Comparison of ENCODE assay signal across 9 mouse cellular contexts in genomic region chr14:7900481-7901049, GRCm38 (mm10). TPM values are rescaled to one million over a fixed set of nuclear protein-coding genes. Genes with fewer than 3 reads are reported as not detected.
DNase-seq lines count a peak whose midpoint lies in the region; ATAC-seq lines count a peak whose summit lies in the region.
"Had no signal": no experiment of that assay in that cellular context is flagged by ENCODE, and none has a peak within 500 bp of the region (broad histone marks: within the 10 kb centered on the region; RNA-seq: fewer than 3 reads in every experiment).

No protein-coding gene starts in this region.

- 78% methylated on average over 11 of the region's 11 CpGs for WGBS in forebrain, embryonic 12.5 days
- 76% methylated on average over 11 of the region's 11 CpGs for WGBS in forebrain, embryonic 11.5 days
- 63% methylated on average over 11 of the region's 11 CpGs for WGBS in hindbrain, embryonic 13.5 days
- WGBS in neural tube, embryonic 15.5 days = 51% methylated on average over 11 of the region's 11 CpGs

- no peak for ATAC-seq in forebrain, embryonic 12.5 days (ENCODE audit: low FRiP score)
- no peak for ATAC-seq in forebrain, embryonic 11.5 days (replicated peaks; ENCODE audit: low FRiP score)
- no peak for ATAC-seq in hindbrain, embryonic 13.5 days (ENCODE audit: low FRiP score)
- peak; percentile 15; the same call in 1 of the 2 replicates for ATAC-seq in neural tube, embryonic 15.5 days (ENCODE audit: low FRiP score)

- 0 out of 2 replicates have a peak overlapping the region, but pooled peaks have one; percentile 31 for H3K27ac ChIP-seq in forebrain, embryonic 12.5 days
- H3K27ac ChIP-seq in forebrain, embryonic 11.5 days (ENCODE audit: low read depth, low read length) = no peak overlapping the region
- H3K27ac ChIP-seq in hindbrain, embryonic 13.5 days = peak overlapping the region; percentile 71
- H3K27ac ChIP-seq in neural tube, embryonic 15.5 days (replicated peaks) = peak overlapping the region; percentile 61
- H3K27ac ChIP-seq: liver, embryonic 13.5 days had no signal

- no peak overlapping the region for H3K9ac ChIP-seq in forebrain, embryonic 12.5 days
- H3K9ac ChIP-seq in forebrain, embryonic 11.5 days (ENCODE audit: low read length) = no peak overlapping the region
- 0 out of 2 replicates have a peak overlapping the region, but pooled peaks have one; percentile 19 for H3K9ac ChIP-seq in hindbrain, embryonic 13.5 days
- no peak overlapping the region for H3K9ac ChIP-seq in neural tube, embryonic 15.5 days (replicated peaks)
- H3K9ac ChIP-seq: liver, embryonic 13.5 days had no signal

- no peaks in the 10 kb centered on the region for H3K4me1 ChIP-seq in forebrain, embryonic 12.5 days
- H3K4me1 ChIP-seq in forebrain, embryonic 11.5 days (replicated peaks; ENCODE audit: control insufficient read depth, insufficient read depth, low read length) = no peaks in the 10 kb centered on the region
- H3K4me1 ChIP-seq in hindbrain, embryonic 13.5 days (replicated peaks) = peaks cover 19% of the 10 kb centered on the region
- H3K4me1 ChIP-seq in neural tube, embryonic 15.5 days = peaks cover 36% of the 10 kb centered on the region
- H3K4me1 ChIP-seq: liver, embryonic 13.5 days had no signal

- no peak overlapping the region for H3K4me3 ChIP-seq in forebrain, embryonic 12.5 days (replicated peaks)
- no peak overlapping the region for H3K4me3 ChIP-seq in forebrain, embryonic 11.5 days (ENCODE audit: low read depth, low read length)
- no peak overlapping the region for H3K4me3 ChIP-seq in hindbrain, embryonic 13.5 days
- H3K4me3 ChIP-seq in neural tube, embryonic 15.5 days (replicated peaks) = no peak overlapping the region
- H3K4me3 ChIP-seq: liver, embryonic 13.5 days had no signal

- H3K36me3 ChIP-seq in forebrain, embryonic 12.5 days (replicated peaks) = peaks cover 40% of the 10 kb centered on the region
- no peaks in the 10 kb centered on the region; the same call in 1 of the 2 replicates for H3K36me3 ChIP-seq in forebrain, embryonic 11.5 days (ENCODE audit: control insufficient read depth, insufficient read depth, low read length)
- peaks cover 50% of the 10 kb centered on the region for H3K36me3 ChIP-seq in hindbrain, embryonic 13.5 days
- H3K36me3 ChIP-seq in neural tube, embryonic 15.5 days = peaks cover 38% of the 10 kb centered on the region

- no peak overlapping the region for H3K4me2 ChIP-seq in forebrain, embryonic 12.5 days
- H3K4me2 ChIP-seq in forebrain, embryonic 11.5 days (ENCODE audit: low read depth, low read length, severe bottlenecking) = no peak overlapping the region
- no peak overlapping the region for H3K4me2 ChIP-seq in hindbrain, embryonic 13.5 days
- no peak overlapping the region for H3K4me2 ChIP-seq in neural tube, embryonic 15.5 days
- H3K4me2 ChIP-seq: liver, embryonic 13.5 days had no signal

- DNase-seq in forebrain, embryonic 11.5 days (ENCODE audit: low spot score) = no peak
- peak; percentile 31 to 35 for DNase-seq in frontal cortex, postnatal 25 days (ENCODE audit: low spot score in 2 of 2)
- peak; percentile 34 for DNase-seq in left cerebral cortex, adult 11 months (ENCODE audit: low spot score)
- DNase-seq in thymus, postnatal 0 days (ENCODE audit: low spot score) = no peak
- DNase-seq in liver = no peak
- DNase-seq: liver, embryonic 13.5 days had no signal

- no peaks in the 10 kb centered on the region for H3K27me3 ChIP-seq in forebrain, embryonic 12.5 days
- no peaks in the 10 kb centered on the region for H3K27me3 ChIP-seq in forebrain, embryonic 11.5 days (ENCODE audit: control insufficient read depth, insufficient read depth, low read length)
- H3K27me3 ChIP-seq in hindbrain, embryonic 13.5 days = no peaks in the 10 kb centered on the region
- H3K27me3 ChIP-seq in neural tube, embryonic 15.5 days (replicated peaks) = no peaks in the 10 kb centered on the region
- H3K27me3 ChIP-seq: liver, embryonic 13.5 days had no signal

- H3K9me3 ChIP-seq in forebrain, embryonic 12.5 days = no peaks in the 10 kb centered on the region
- H3K9me3 ChIP-seq in forebrain, embryonic 11.5 days (ENCODE audit: control insufficient read depth, low read length) = no peaks in the 10 kb centered on the region
- H3K9me3 ChIP-seq in hindbrain, embryonic 13.5 days = no peaks in the 10 kb centered on the region
- no peaks in the 10 kb centered on the region for H3K9me3 ChIP-seq in neural tube, embryonic 15.5 days (replicated peaks)
- H3K9me3 ChIP-seq: liver, embryonic 13.5 days had no signal

RNA-seq across cellular contexts. Expression of gene Gm45521, which starts 56.5 kb away (rescaled TPM):
- polyA plus RNA-seq in forebrain, embryonic 12.5 days (2016; fragmentation: Nextera tagmentation; extraction: Ambion mirVana) = 0.42 TPM in 1 of 2 replicates, not detected in the other
- polyA plus RNA-seq in forebrain, embryonic 11.5 days (2014; fragmentation: Nextera tagmentation; extraction: Ambion mirVana) = not detected in 2 replicates
- polyA plus RNA-seq in hindbrain, embryonic 13.5 days (2015; fragmentation: Nextera tagmentation; extraction: Ambion mirVana) = 0.26 and 1.0 TPM in 2 replicates
- polyA plus RNA-seq in neural tube, embryonic 15.5 days (2015; fragmentation: Nextera tagmentation; extraction: Ambion mirVana) = 0.28 TPM in 1 of 2 replicates, not detected in the other
- not detected in 2 replicates for polyA plus RNA-seq in thymus, postnatal 0 days (2015; fragmentation: Nextera tagmentation; extraction: Ambion mirVana)
- polyA plus RNA-seq: liver, embryonic 13.5 days had no signal

Comparison
In these comparisons a context has a peak if more than half of its experiments do, and no peak if none do; other contexts are left out.
1. DNase-seq: peak in frontal cortex, postnatal 25 days (2 of 2) and left cerebral cortex, adult 11 months (single experiment); none in forebrain, embryonic 11.5 days (single experiment), thymus, postnatal 0 days (single experiment) and liver (single experiment).